In the genomic region with DNA sequence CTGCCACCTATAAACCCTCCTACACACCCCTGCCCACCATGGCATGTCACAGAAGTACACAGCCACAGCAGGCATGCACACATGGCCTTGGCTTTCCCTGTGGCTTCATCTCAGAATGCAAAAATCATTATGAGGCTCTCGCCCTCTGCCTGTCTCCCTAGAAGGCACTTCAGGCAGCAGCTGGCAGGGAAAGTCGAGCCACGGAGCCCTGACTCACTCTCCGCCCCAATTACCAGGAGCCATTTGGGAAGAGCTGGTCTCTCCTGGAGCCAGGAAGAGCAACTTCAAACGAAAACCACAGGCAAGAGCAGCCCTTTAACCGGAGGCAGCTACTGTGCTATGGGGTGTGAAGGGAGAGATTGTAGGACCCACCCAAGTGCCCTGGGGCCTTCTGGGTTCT, we compare ENCODE assay signal across 28 mouse cellular contexts. TPM values are rescaled to one million over a fixed set of nuclear protein-coding genes. Genes with fewer than 3 reads are reported as not detected.
A peak's percentile ranks its signal among the peaks of the same experiment; 100 is the strongest.
DNase-seq lines count a peak whose midpoint lies in the region; ATAC-seq and TF ChIP-seq lines count a peak whose summit lies in the region.
"Had no signal": no experiment of that assay in that cellular context is flagged by ENCODE, and none has a peak within 500 bp of the region (broad histone marks: within the 10 kb centered on the region; RNA-seq: fewer than 3 reads in every experiment).

No protein-coding gene starts in this region.

- no peaks in the 10 kb centered on the region for H3K9me3 ChIP-seq in liver, postnatal 0 days (ENCODE audit: low read length)
- H3K9me3 ChIP-seq in liver, embryonic 12.5 days (replicated peaks), result no peaks in the 10 kb centered on the region
- H3K9me3 ChIP-seq: forebrain, embryonic 15.5 days; heart, embryonic 15.5 days; liver, embryonic 15.5 days; stomach, embryonic 15.5 days had no signal

- 65% methylated on average over 6 of the region's 6 CpGs for WGBS in liver, postnatal 0 days (ENCODE audit: insufficient replicate concordance)
- 44% methylated on average over 6 of the region's 6 CpGs for WGBS in liver, embryonic 12.5 days (ENCODE audit: insufficient replicate concordance)

- no peak for TF ChIP-seq EP300 in liver, postnatal 0 days (IDR thresholded peaks at IDR 0.05; ENCODE audit: low read depth)

- intact Hi-C loops in gastrocnemius, postnatal 14 days (cut with DNase I; ENCODE audit: low total_unique reads), result no loop called here

- no peak overlapping the region for H3K27ac ChIP-seq in liver, postnatal 0 days (ENCODE audit: low read depth)
- H3K27ac ChIP-seq in liver, embryonic 12.5 days, result no peak overlapping the region
- H3K27ac ChIP-seq: forebrain, embryonic 15.5 days; gastrocnemius, adult 2 months; heart, embryonic 15.5 days; hindbrain, embryonic 13.5 days; kidney, postnatal 0 days; liver, embryonic 15.5 days; midbrain, embryonic 12.5 days; stomach, embryonic 15.5 days had no signal

- DNase-seq in gastrocnemius, postnatal 10 days, result peak; percentile 5
- DNase-seq in gastrocnemius, postnatal 14 days, result no peak
- DNase-seq in liver, postnatal 0 days, result peak; percentile 7
- DNase-seq in 3134 (ENCODE audit: extremely low read depth, insufficient read length, low spot score), result peak; percentile 43
- DNase-seq in Muller cell, postnatal 12 days (ENCODE audit: inconsistent ontology term), result peak; percentile 65
- DNase-seq in kidney, adult 18-20 months, result no peak
- DNase-seq in cerebellum, adult 9-10 months, result no peak
- DNase-seq: adrenal gland, postnatal 25 days; cerebellum, adult 2 months; cerebellum, postnatal 25 days; gastrocnemius, adult 2 months; heart, postnatal 36 days; kidney, adult 11 months; layer of hippocampus, postnatal 36 days; left cerebral cortex, postnatal 4 days; lung, postnatal 36 days; thymus, adult 2 months; thymus, postnatal 36 days had no signal

- H3K4me2 ChIP-seq in liver, postnatal 0 days (ENCODE audit: low read depth, low read length), result no peak overlapping the region
- no peak overlapping the region for H3K4me2 ChIP-seq in liver, embryonic 12.5 days
- H3K4me2 ChIP-seq: forebrain, embryonic 15.5 days; heart, embryonic 15.5 days; hindbrain, embryonic 13.5 days; liver, embryonic 15.5 days; midbrain, embryonic 12.5 days; stomach, embryonic 15.5 days had no signal

- 0 out of 2 replicates have a peak, but pooled peaks cover 3% of the 10 kb centered on the region for H3K27me3 ChIP-seq in liver, postnatal 0 days (ENCODE audit: insufficient read depth, low read length)
- peaks cover 59% of the 10 kb centered on the region for H3K27me3 ChIP-seq in liver, embryonic 12.5 days (replicated peaks)
- H3K27me3 ChIP-seq: forebrain, embryonic 15.5 days; heart, embryonic 15.5 days; hindbrain, embryonic 13.5 days; midbrain, embryonic 12.5 days; stomach, embryonic 15.5 days had no signal

- ATAC-seq in liver, postnatal 0 days, result no peak
- no peak for ATAC-seq in liver, embryonic 12.5 days
- ATAC-seq: forebrain, embryonic 15.5 days had no signal

- H3K4me1 ChIP-seq in liver, postnatal 0 days (ENCODE audit: insufficient read depth), result peaks cover 9% of the 10 kb centered on the region; the same call in 1 of the 2 replicates
- peaks cover 18% of the 10 kb centered on the region for H3K4me1 ChIP-seq in liver, embryonic 12.5 days
- H3K4me1 ChIP-seq: forebrain, embryonic 15.5 days; heart, embryonic 15.5 days; stomach, embryonic 15.5 days had no signal

- no peak for TF ChIP-seq CTCF in liver, postnatal 0 days (IDR thresholded peaks at IDR 0.05; ENCODE audit: low read depth)

- H3K36me3 ChIP-seq in liver, postnatal 0 days (replicated peaks; ENCODE audit: insufficient read depth, low read length), result no peaks in the 10 kb centered on the region
- H3K36me3 ChIP-seq in liver, embryonic 12.5 days, result no peaks in the 10 kb centered on the region
- H3K36me3 ChIP-seq: forebrain, embryonic 15.5 days; heart, embryonic 15.5 days; hindbrain, embryonic 13.5 days; liver, embryonic 15.5 days; midbrain, embryonic 12.5 days; stomach, embryonic 15.5 days had no signal

- no peak overlapping the region for H3K4me3 ChIP-seq in liver, postnatal 0 days (ENCODE audit: low read depth, low read length)
- no peak overlapping the region for H3K4me3 ChIP-seq in liver, embryonic 12.5 days
- H3K4me3 ChIP-seq: forebrain, embryonic 15.5 days; gastrocnemius, adult 2 months; heart, embryonic 15.5 days; hindbrain, embryonic 13.5 days; liver, embryonic 15.5 days; midbrain, embryonic 12.5 days; stomach, embryonic 15.5 days had no signal

- H3K9ac ChIP-seq in liver, postnatal 0 days (replicated peaks), result no peak overlapping the region
- H3K9ac ChIP-seq in liver, embryonic 12.5 days, result no peak overlapping the region; the same call in 1 of the 2 replicates
- H3K9ac ChIP-seq: forebrain, embryonic 15.5 days; heart, embryonic 15.5 days; hindbrain, embryonic 13.5 days; liver, embryonic 15.5 days; midbrain, embryonic 12.5 days; stomach, embryonic 15.5 days had no signal

RNA-seq across cellular contexts. Expression of a gene that starts 29.5 kb away (rescaled TPM):
- 100 to 1,000 TPM in 1 of 2 experiments, 10 to 100 TPM in 1; 96.8 to 105 TPM for total RNA-seq in gastrocnemius, postnatal 10 days (2021)
- 100 to 1,000 TPM; 101 to 150 TPM for total RNA-seq in gastrocnemius, postnatal 14 days (2021)
- 1.9 and 2.1 TPM in 2 replicates for polyA plus RNA-seq in liver, postnatal 0 days (2015; fragmentation: Nextera tagmentation; extraction: Ambion mirVana)
- polyA plus RNA-seq in liver, embryonic 12.5 days (2016; fragmentation: Nextera tagmentation; extraction: Ambion mirVana), result 2.5 and 3.7 TPM in 2 replicates

RNA-seq across cellular contexts. Expression of a gene that starts 31.1 kb away (rescaled TPM):
- under 1 TPM in 1 of 2 experiments, not detected in 1; 0.09 TPM for total RNA-seq in gastrocnemius, postnatal 10 days (2021)
- under 1 TPM; 0.07 to 0.08 TPM for total RNA-seq in gastrocnemius, postnatal 14 days (2021)
- 0.02 TPM in 1 of 2 replicates, not detected in the other for polyA plus RNA-seq in liver, postnatal 0 days (2015; fragmentation: Nextera tagmentation; extraction: Ambion mirVana)
- polyA plus RNA-seq in liver, embryonic 12.5 days (2016; fragmentation: Nextera tagmentation; extraction: Ambion mirVana), result 0.10 TPM in 1 of 2 replicates, not detected in the other
- total RNA-seq: adrenal gland, postnatal 25 days; heart, postnatal 36 days; layer of hippocampus, postnatal 36 days; megakaryocyte, adult 5-6 weeks had no signal
- polyA plus RNA-seq: forebrain, embryonic 15.5 days; hindbrain, embryonic 13.5 days; neural tube, embryonic 14.5 days had no signal

Comparison
In these comparisons a context has a peak if more than half of its experiments do, and no peak if none do; other contexts are left out.
1. DNase-seq: peak in gastrocnemius, postnatal 10 days (single experiment), liver, postnatal 0 days (single experiment), 3134 (single experiment) and Muller cell, postnatal 12 days (single experiment); none in gastrocnemius, postnatal 14 days (single experiment), kidney, adult 18-20 months (single experiment) and cerebellum, adult 9-10 months (single experiment).